Mouse (Mus musculus) olfactory bulb, adult 2 months (tissue): Measurements from ENCODE around the gene Shroom4.

Source experiments
- CTCF ChIP-seq: fragments of 200-500 bp; IDR thresholded peaks from 2 replicates; pipeline ENCODE4 v1.5.1; 2012; ENCODE audit warnings: low read depth, mild to moderate bottlenecking, low read length, moderate library complexity; ENCODE audit not compliant: insufficient read depth
- POLR2A ChIP-seq: fragments of 200-500 bp; IDR thresholded peaks from 2 replicates; pipeline ENCODE4 v1.6.1; 2012; ENCODE audit warnings: mild to moderate bottlenecking, low read depth, low read length, moderate library complexity; ENCODE audit not compliant: insufficient read depth

- TF ChIP-seq CTCF: no peak
- TF ChIP-seq POLR2A: no peak
Observed at GRCm38 (mm10) chrX:6418140-6418539, 18.5 kb downstream of the Shroom4 start.
